Mouse (Mus musculus) G1E-ER4 (cell line): ENCODE results near the gene Sfxn1. TPM values are rescaled to one million over a fixed set of nuclear protein-coding genes. Genes with fewer than 3 reads are reported as not detected.

ENCODE experiments used
- GATA1 ChIP-seq: IDR thresholded peaks from one replicate; pipeline ENCODE4 v1.8.0; 2012; ENCODE audit warnings: low read length, inconsistent platforms
- polyA plus RNA-seq: library from polyadenylated mRNA; stranded (reverse); fragments of >175 nt; gene quantifications from 2 replicates; pipeline ENCODE4 v1.2.3, GENCODE M21; 2012

The Sfxn1 gene
- polyA plus RNA-seq, 1 experiment = 34.0 TPM

GRCm38 (mm10) chr13:54073066-54073465 lies 1.4 kb downstream of the Sfxn1 start:
- no peak for TF ChIP-seq GATA1

GRCm38 (mm10) chr13:54073491-54073890 lies 1.8 kb downstream of the Sfxn1 start:
- no peak for TF ChIP-seq GATA1

- no peak for TF ChIP-seq GATA1
Observed at GRCm38 (mm10) chr13:54075416-54075815, 3.7 kb downstream of the Sfxn1 start.

- TF ChIP-seq GATA1 = no peak
Observed at GRCm38 (mm10) chr13:54076051-54076450, 4.4 kb downstream of the Sfxn1 start.

GRCm38 (mm10) chr13:54076762-54077460 lies 5.2 kb downstream of the Sfxn1 start:
- no peak for TF ChIP-seq GATA1

- TF ChIP-seq GATA1 = no peak
Observed at GRCm38 (mm10) chr13:54077470-54078174, 6.0 kb downstream of the Sfxn1 start.

GRCm38 (mm10) chr13:54079782-54080759 lies 8.4 kb downstream of the Sfxn1 start:
- no peak for TF ChIP-seq GATA1

- TF ChIP-seq GATA1 = no peak
Observed at GRCm38 (mm10) chr13:54080785-54081184, 9.1 kb downstream of the Sfxn1 start.

- no peak for TF ChIP-seq GATA1
Observed at GRCm38 (mm10) chr13:54082946-54083345, 11.3 kb downstream of the Sfxn1 start.

GRCm38 (mm10) chr13:54084178-54084577 lies 12.5 kb downstream of the Sfxn1 start:
- TF ChIP-seq GATA1 = no peak

GRCm38 (mm10) chr13:54084826-54085225 lies 13.2 kb downstream of the Sfxn1 start:
- TF ChIP-seq GATA1 = no peak

GRCm38 (mm10) chr13:54085266-54085665 lies 13.6 kb downstream of the Sfxn1 start:
- TF ChIP-seq GATA1 = no peak

GRCm38 (mm10) chr13:54091719-54092118 lies 20.1 kb downstream of the Sfxn1 start:
- TF ChIP-seq GATA1 = no peak

GRCm38 (mm10) chr13:54094349-54094748 lies 22.7 kb downstream of the Sfxn1 start:
- TF ChIP-seq GATA1 = no peak

- TF ChIP-seq GATA1 = no peak
Observed at GRCm38 (mm10) chr13:54094963-54095362, 23.3 kb downstream of the Sfxn1 start.

GRCm38 (mm10) chr13:54095721-54096120 lies 24.1 kb downstream of the Sfxn1 start:
- no peak for TF ChIP-seq GATA1
